Mouse (Mus musculus): ENCODE data around the gene Col4a1. TPM values are rescaled to one million over a fixed set of nuclear protein-coding genes. Genes with fewer than 3 reads are reported as not detected.

The Col4a1 gene
- total RNA-seq, 2 experiments from 2014 or later, result 142 TPM

DNA sequence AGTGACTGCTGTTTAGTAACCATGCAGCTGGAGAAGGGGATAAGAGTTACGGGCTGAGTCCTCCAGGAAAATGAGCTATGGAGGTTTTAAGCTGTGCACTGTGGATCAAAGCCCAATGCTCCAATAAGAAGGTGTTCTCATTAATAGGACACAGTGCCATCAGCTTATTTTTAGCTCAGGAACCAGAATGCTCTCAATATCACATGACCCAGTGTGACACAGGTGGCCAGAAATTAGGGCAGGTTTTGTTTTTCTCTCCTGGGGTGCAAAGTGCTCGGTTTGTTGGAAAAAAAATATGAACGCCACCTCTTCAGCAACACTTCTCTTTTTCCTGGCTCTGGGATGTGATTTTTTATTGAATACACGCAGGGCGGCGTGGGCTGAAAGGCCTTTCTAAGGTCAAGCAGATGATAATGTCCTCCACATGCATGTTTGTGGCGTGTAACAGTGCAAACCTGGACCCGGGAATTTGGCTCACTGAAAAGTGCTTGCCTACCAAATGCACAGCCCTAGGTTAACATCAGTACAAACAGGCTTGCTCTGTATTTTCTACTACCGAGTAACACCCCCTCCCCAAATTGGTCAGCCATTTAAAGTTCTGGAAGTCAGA lies 163.3 kb downstream of the Col4a1 start:
- DNase-seq, result no peak
- intact Hi-C loops (cut with DNase I), result no loop called here

DNA sequence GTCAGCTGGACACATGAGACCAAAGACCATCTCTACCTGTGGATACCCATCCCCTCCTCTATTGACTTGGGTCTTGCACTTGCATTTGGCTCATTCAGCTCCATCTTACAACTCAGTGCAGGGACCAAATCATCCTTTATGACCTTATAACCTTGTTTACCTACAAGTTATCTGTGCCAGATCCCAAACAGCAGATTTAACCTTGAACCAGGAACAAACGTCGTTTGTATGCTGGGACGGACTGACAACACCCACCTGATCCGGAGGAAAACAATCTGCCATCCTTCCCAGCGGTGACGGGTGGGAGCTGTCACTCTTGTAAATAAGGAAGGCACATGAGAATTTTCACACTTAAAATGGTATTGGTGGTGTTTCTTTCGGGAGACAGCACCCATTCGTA lies 163.8 kb downstream of the Col4a1 start:
- intact Hi-C loops (cut with DNase I), result no loop called here
- DNase-seq, result no peak

Other genes with a start within 250 kb of the Col4a1 start
- gene Col4a2, start within 50 bp of the Col4a1 start, total RNA-seq (2021), result 10 to 100 TPM; 97.2 to 98.2 TPM
- gene Rab20, start 165.9 kb upstream of the Col4a1 start, total RNA-seq (2021), result under 1 TPM; 0.34 to 0.36 TPM
- 10 to 100 TPM; 62.9 to 68.7 TPM for gene Naxd, start 184.7 kb upstream of the Col4a1 start, total RNA-seq (2021)
- gene Cars2, start 238.0 kb upstream of the Col4a1 start, total RNA-seq (2021), result 10 to 100 TPM; 33.4 to 37.2 TPM
- gene Ing1, start 242.7 kb upstream of the Col4a1 start, total RNA-seq (2021), result 10 to 100 TPM; 61.3 to 65.7 TPM